Mouse (Mus musculus) thymus, adult 2 months (tissue): ENCODE measurements at regions not wholly inside any gene's neighbourhood (a gene's known extent, or its start where the extent isn't known, plus 50 kb on each side); places are given as distances from the start of the nearest gene placed in this dataset.

Source experiments
- DNase-seq: peaks from one replicate; pipeline ENCODE4 v3.0.0; 2021
- H3K27ac ChIP-seq: fragments of 200-500 bp; 2 replicates; pipeline ENCODE4 v1.5.1; 2012; ENCODE audit warnings: low read length, control low read depth; ENCODE audit not compliant: control insufficient read depth, insufficient read depth
- H3K27me3 ChIP-seq: fragments of 200-500 bp; 2 replicates; pipeline ENCODE4 v1.6.1; 2012; ENCODE audit warnings: mild to moderate bottlenecking, low read length, moderate library complexity, mixed read lengths; ENCODE audit not compliant: control insufficient read depth, insufficient read depth
- H3K36me3 ChIP-seq: fragments of 200-500 bp; 2 replicates; pipeline ENCODE4 v1.6.1; 2012; ENCODE audit warnings: mild to moderate bottlenecking, low read length, moderate library complexity; ENCODE audit not compliant: control insufficient read depth, insufficient read depth
- H3K4me1 ChIP-seq: fragments of 200-500 bp; replicated peaks from 2 replicates; pipeline ENCODE4 v1.6.1; 2012; ENCODE audit warnings: low read length; ENCODE audit not compliant: control insufficient read depth, insufficient read depth
- H3K4me3 ChIP-seq: fragments of 200-500 bp; 2 replicates; pipeline ENCODE4 v1.5.1; 2012; ENCODE audit warnings: mild to moderate bottlenecking, low read length, control low read depth, moderate library complexity; ENCODE audit not compliant: control insufficient read depth, insufficient read depth
- CTCF ChIP-seq: fragments of 200-500 bp; IDR thresholded peaks from 2 replicates; pipeline ENCODE4 v1.5.1; 2012; ENCODE audit warnings: mild to moderate bottlenecking, control low read depth, low read length, moderate library complexity, borderline replicate concordance; ENCODE audit not compliant: control insufficient read depth, poor library complexity, insufficient read depth; ENCODE audit errors: extremely low read depth
- POLR2A ChIP-seq: fragments of 200-500 bp; IDR thresholded peaks from 2 replicates; pipeline ENCODE4 v1.6.1; 2012; ENCODE audit warnings: mild to moderate bottlenecking, low read length, control low read depth, moderate library complexity; ENCODE audit not compliant: control insufficient read depth, poor library complexity, insufficient read depth; ENCODE audit errors: extremely low read depth
- WGBS: fragments of 180-500 bp; shearing (Covaris S2); methylation state at CpG from one replicate; pipeline ENCODE4 v1.1.7; 2018; 5-methylcytosine and 5-hydroxymethylcytosine counted together

DNA sequence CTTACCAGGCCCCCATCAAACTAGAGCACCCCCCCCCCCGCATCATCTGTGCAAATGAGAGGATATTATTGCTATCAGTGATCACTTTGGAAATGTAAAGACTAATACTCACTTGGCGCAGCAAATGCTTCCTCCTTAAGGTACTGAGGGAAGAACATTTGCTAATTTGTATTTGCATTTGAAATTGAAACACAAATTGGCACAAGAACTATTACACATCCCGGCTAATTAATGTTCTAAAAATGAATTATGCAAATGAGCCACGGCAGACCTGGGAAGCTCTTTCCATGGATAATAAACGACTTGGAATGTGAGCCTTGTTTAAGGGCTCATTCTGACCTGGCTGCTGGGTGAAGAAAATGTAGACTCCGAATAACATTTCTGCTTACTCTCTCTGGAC lies 164.9 kb downstream of the Mycn start:
- no peak overlapping the region for H3K27ac ChIP-seq
- H3K27me3 ChIP-seq, result no peaks in the 10 kb centered on the region
- H3K4me1 ChIP-seq, result no peaks in the 10 kb centered on the region
- no peak for DNase-seq
- H3K36me3 ChIP-seq, result no peaks in the 10 kb centered on the region
- 92% methylated on average over 6 of the region's 6 CpGs for WGBS
- no peak overlapping the region for H3K4me3 ChIP-seq
- no peak for TF ChIP-seq CTCF
- no peak for TF ChIP-seq POLR2A

- TF ChIP-seq CTCF (no peak), POLR2A (no peak)
These were observed 170.7 kb downstream of the Mycn start for GRCm38 (mm10) chr12:12770970-12771369.

DNA sequence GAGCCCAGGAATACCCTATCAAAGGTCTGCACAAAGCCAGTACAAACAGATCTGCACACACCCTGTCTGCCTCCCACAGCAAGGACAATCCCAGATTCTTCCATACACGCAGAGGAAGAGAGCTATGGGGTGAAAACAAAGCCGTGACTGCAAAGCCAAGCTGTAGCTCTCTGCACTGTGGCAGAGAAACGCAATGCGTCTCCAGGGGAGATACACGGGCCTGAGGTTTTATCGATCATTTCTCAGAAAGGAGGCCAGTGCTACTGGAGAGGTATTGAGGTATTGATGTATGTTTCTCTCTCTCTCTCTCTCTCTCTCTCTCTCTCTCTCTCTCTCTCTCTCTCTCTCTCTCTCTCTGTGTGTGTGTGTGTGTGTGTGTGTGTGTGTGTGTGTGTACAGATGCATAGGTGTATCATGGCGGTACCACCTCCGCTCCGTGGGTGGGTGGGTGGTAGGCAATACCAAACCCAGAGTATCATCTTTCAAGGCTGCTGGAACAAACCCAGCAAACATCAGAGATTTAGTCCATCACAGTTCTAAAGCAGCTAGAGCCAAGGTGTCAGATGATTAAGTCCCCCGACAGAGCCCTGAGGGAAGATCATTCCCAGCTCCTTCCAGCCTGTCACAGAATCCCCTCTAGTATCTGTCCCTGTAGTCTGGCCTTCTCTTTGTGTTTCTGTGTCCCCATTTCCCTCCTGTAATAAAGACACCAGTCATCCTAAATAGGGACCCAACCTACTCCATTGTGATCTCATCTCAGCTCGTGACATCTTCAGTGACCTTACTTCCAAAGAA lies 175.0 kb downstream of the Mycn start:
- Histone ChIP-seq H3K4me1 (no peaks in the 10 kb centered on the region), H3K27me3 (no peaks in the 10 kb centered on the region; the same call in 1 of the 2 replicates), H3K27ac (no peak overlapping the region), H3K36me3 (no peaks in the 10 kb centered on the region), H3K4me3 (no peak overlapping the region)
- DNase-seq, result no peak
- TF ChIP-seq CTCF, result no peak
- no peak for TF ChIP-seq POLR2A
- WGBS, result 94% methylated on average over 11 of the region's 11 CpGs

More at GRCm38 (mm10) chr12:12770970-12771369, 170.7 kb downstream of the Mycn start:
- 88% methylated on average over 4 of the region's 4 CpGs for WGBS
- H3K27ac ChIP-seq, result no peak overlapping the region
- no peaks in the 10 kb centered on the region for H3K36me3 ChIP-seq
- H3K4me1 ChIP-seq, result no peaks in the 10 kb centered on the region
- no peak overlapping the region for H3K4me3 ChIP-seq
- no peaks in the 10 kb centered on the region for H3K27me3 ChIP-seq
- no peak for DNase-seq

- WGBS, result 93% methylated on average over 7 of the region's 7 CpGs
These were observed 176.1 kb downstream of the Mycn start for GRCm38 (mm10) chr12:12765490-12766058.

DNA sequence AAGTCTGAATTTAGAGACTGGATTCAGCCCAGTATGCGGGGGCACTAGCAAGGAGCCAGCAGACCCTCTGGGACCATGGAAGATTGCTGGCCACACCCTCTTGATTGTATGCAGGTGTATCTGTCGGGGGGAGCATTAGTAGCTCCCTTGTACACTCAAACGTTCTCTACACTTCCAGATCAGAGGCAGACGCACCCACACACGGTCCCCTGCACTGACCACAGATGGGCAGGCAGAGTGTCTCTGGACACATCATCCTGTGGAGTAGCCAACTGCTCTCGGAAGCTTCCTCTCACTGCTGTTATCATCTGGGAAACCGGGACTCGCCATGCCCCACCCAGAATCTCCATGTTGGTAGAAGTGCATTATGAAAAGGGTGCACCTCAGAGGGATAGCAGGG lies 176.7 kb downstream of the Mycn start:
- Histone ChIP-seq H3K36me3 (no peaks in the 10 kb centered on the region), H3K27ac (no peak overlapping the region), H3K4me3 (no peak overlapping the region), H3K4me1 (no peaks in the 10 kb centered on the region), H3K27me3 (no peaks in the 10 kb centered on the region; the same call in 1 of the 2 replicates)
- 91% methylated on average over 8 of the region's 8 CpGs for WGBS
- no peak for TF ChIP-seq POLR2A
- no peak for TF ChIP-seq CTCF
- DNase-seq, result no peak

More at GRCm38 (mm10) chr12:12765490-12766058, 176.1 kb downstream of the Mycn start:
- no peak for DNase-seq
- no peaks in the 10 kb centered on the region for H3K4me1 ChIP-seq
- H3K36me3 ChIP-seq, result no peaks in the 10 kb centered on the region
- TF ChIP-seq POLR2A (no peak), CTCF (no peak)
- no peaks in the 10 kb centered on the region; the same call in 1 of the 2 replicates for H3K27me3 ChIP-seq
- H3K4me3 ChIP-seq, result no peak overlapping the region
- no peak overlapping the region for H3K27ac ChIP-seq

DNA sequence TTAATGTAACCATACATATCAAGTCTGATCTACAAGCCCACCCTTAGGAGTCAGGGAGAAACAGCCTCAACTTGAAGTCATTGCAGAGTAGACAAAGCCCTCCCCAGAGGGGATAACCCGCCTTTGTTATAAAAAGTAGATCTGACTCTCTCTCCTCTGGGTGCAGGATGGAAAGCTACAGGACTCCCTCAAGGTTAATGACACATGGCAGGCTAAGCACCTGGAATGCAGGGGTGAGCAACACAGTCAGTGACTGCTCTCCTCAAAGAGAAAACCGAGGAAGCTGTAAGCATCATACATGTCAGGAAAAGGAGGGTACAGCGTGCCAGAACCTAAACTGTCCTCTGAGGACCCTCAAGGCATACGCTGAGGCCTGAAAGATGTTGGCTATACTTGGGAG lies 177.1 kb downstream of the Mycn start:
- Histone ChIP-seq H3K27me3 (no peaks in the 10 kb centered on the region; the same call in 1 of the 2 replicates), H3K27ac (no peak overlapping the region), H3K36me3 (no peaks in the 10 kb centered on the region), H3K4me3 (no peak overlapping the region), H3K4me1 (no peaks in the 10 kb centered on the region)
- no peak for DNase-seq
- WGBS, result 90% methylated on average over 4 of the region's 4 CpGs
- TF ChIP-seq POLR2A (no peak), CTCF (no peak)
